Mouse (Mus musculus) hematopoietic multipotent progenitor cell, adult 10-12 weeks (in vitro differentiated cells): ENCODE data around the gene Eif2s2. TPM values are rescaled to one million over a fixed set of nuclear protein-coding genes. Genes with fewer than 3 reads are reported as not detected.

Experiments
- polyA plus RNA-seq: library from polyadenylated mRNA; stranded (reverse); fragments of >175 nt; gene quantifications from 2 replicates; pipeline ENCODE4 v1.2.3, GENCODE M21; 2012; ENCODE audit warnings: low replicate concordance

Eif2s2 gene
- 4.0 and 12.7 TPM in 2 replicates for polyA plus RNA-seq

GRCm38 (mm10) chr2:154892201-154893044 lies at the start of gene Eif2s2:
TSS of gene Eif2s2 (minus strand) at chr2:154892935.

Other genes starting within 250 kb of the Eif2s2 start
- 58.8 and 130 TPM in 2 replicates for gene Chmp4b, start 241.2 kb downstream of the Eif2s2 start, polyA plus RNA-seq
- gene Gm14214, start 122.9 kb downstream of the Eif2s2 start, polyA plus RNA-seq: not detected in 2 replicates
- 296 and 582 TPM in 2 replicates for gene Raly, start 101.8 kb downstream of the Eif2s2 start, polyA plus RNA-seq
- 1.8 and 1.9 TPM in 2 replicates for gene a, start 101.5 kb downstream of the Eif2s2 start, polyA plus RNA-seq
- 0.15 TPM in 1 of 2 replicates, not detected in the other for gene Gm14226, start 125.3 kb upstream of the Eif2s2 start, polyA plus RNA-seq
- gene Ahcy, start 181.6 kb upstream of the Eif2s2 start, polyA plus RNA-seq: 1.4 and 4.7 TPM in 2 replicates
- 3.5 and 5.6 TPM in 2 replicates for gene Itch, start 240.6 kb upstream of the Eif2s2 start, polyA plus RNA-seq